Mouse (Mus musculus) left cerebral cortex, adult 8-10 months (tissue): ENCODE measurements around the gene Gm9603. TPM values are rescaled to one million over a fixed set of nuclear protein-coding genes. Genes with fewer than 3 reads are reported as not detected.
"Not testable (repeated sequence)": the region's sequence is repeated elsewhere in the genome, so short reads cannot be mapped to it uniquely, and the experiment has no call there.

Experiments
- DNase-seq, 2 experiments: peaks; one replicate each; pipeline ENCODE4 v3.0.0; 2022; ENCODE audit warnings: low spot score in 2 of 2
- total RNA-seq, 4 experiments: library from RNA; stranded (reverse); gene quantifications; 2 replicates each; pipeline ENCODE4 v1.2.4; 2022

Gene Gm9603
- not detected for total RNA-seq

DNA sequence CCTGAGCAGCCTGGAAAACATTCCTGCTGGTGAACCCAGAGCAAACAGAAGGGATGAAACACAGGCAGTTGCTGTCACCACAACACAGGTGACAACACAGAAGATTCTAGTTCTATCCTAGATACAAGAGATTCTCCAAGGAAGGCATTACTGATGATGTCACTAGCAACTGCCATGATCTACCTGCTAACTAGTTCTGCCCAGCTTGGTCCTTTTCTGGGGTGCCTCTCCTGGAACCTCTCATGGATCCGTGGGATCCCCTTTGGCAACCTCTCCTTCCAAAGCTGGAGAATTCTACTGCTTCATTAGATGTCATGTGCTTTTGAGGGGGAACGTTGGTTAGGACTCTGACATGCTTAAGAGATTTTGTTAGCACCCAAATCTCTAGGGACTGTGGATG lies at the start of gene Gm9603:
Gene Gm9603 (minus strand): TSS at position 101 of the 400 bp plus-strand sequence.
- DNase-seq: not testable (repeated sequence)

- not testable (repeated sequence) for DNase-seq
These were observed 54.3 kb downstream of the Gm9603 start, which contains the start of gene Gm8265 for GRCm38 (mm10) chr14:5632928-5633327. Gene Gm8265 (minus strand): TSS chr14:5633028.

Other genes starting within 250 kb of the Gm9603 start
- gene Gm3194, start 232.0 kb downstream of the Gm9603 start, total RNA-seq: 1 to 10 TPM; 2.4 to 3.4 (median 2.8) TPM
- not detected for gene Gm8246, start 209.6 kb downstream of the Gm9603 start, total RNA-seq
- gene Gm3187, start 203.2 kb downstream of the Gm9603 start, total RNA-seq: not detected
- 1 to 10 TPM in 1 of 4 experiments, under 1 TPM in 2, not detected in 1; 0.80 to 2.7 (median 0.95) TPM for gene Gm3488, start 185.8 kb downstream of the Gm9603 start, total RNA-seq
- not detected for gene Gm3532, start 149.0 kb downstream of the Gm9603 start, total RNA-seq
- gene Gm8265, start 54.4 kb downstream of the Gm9603 start, total RNA-seq: not detected
- gene Gm3373, start 54.1 kb upstream of the Gm9603 start, total RNA-seq: 1 to 10 TPM in 1 of 4 experiments, under 1 TPM in 1, not detected in 2; 0.32 to 1.1 TPM
- gene Gm3383, start 120.5 kb upstream of the Gm9603 start, total RNA-seq: 1 to 10 TPM; 2.8 to 3.9 (median 3.0) TPM
- gene Gm3424, start 142.9 kb upstream of the Gm9603 start, total RNA-seq: not detected
- gene Gm8237, start 192.9 kb upstream of the Gm9603 start, total RNA-seq: 1 to 10 TPM in 3 of 4 experiments, under 1 TPM in 1; 0.73 to 1.5 (median 1.1) TPM